Mouse (Mus musculus) limb, embryonic 14.5 days (tissue): ENCODE measurements around the gene Atxn7l3. TPM values are rescaled to one million over a fixed set of nuclear protein-coding genes. Genes with fewer than 3 reads are reported as not detected.

Experiments used
- ATAC-seq: fragments of 200-750 bp; cut with Nextera tagmentation; 2 replicates; pipeline ENCODE4 v1.8.0; 2017; ENCODE audit warnings: low read depth, moderate number of reproducible peaks, moderate TSS enrichment; ENCODE audit not compliant: low FRiP score
- DNase-seq: peaks from one replicate; pipeline ENCODE4 v3.0.0-alpha.2; 2015; ENCODE audit warnings: low spot score
- H3K27ac ChIP-seq: fragments of 300-500 bp; sonication (generic); replicated peaks from 2 replicates; pipeline ENCODE4 v1.5.1; 2014; ENCODE audit warnings: low read depth, mild to moderate bottlenecking, low read length, moderate library complexity, mixed read lengths
- H3K27me3 ChIP-seq: fragments of 300-500 bp; sonication (generic); 2 replicates; pipeline ENCODE4 v1.6.1; 2014; ENCODE audit warnings: low read length, mixed read lengths; ENCODE audit not compliant: control insufficient read depth, insufficient read depth
- H3K36me3 ChIP-seq: fragments of 300-500 bp; sonication (generic); 2 replicates; pipeline ENCODE4 v1.6.1; 2014; ENCODE audit warnings: mild to moderate bottlenecking, low read length, moderate library complexity, mixed read lengths; ENCODE audit not compliant: control insufficient read depth, insufficient read depth
- H3K4me1 ChIP-seq: fragments of 300-500 bp; sonication (generic); 2 replicates; pipeline ENCODE4 v1.6.1; 2014; ENCODE audit warnings: antibody characterized with exemption, low read length, mixed read lengths; ENCODE audit not compliant: control insufficient read depth, insufficient read depth
- H3K4me2 ChIP-seq: fragments of 300-500 bp; sonication (generic); replicated peaks from 2 replicates; pipeline ENCODE4 v1.6.1; 2014; ENCODE audit warnings: low read depth, mild to moderate bottlenecking, low read length, moderate library complexity; ENCODE audit not compliant: severe bottlenecking
- H3K4me3 ChIP-seq: fragments of 300-500 bp; sonication (generic); replicated peaks from 2 replicates; pipeline ENCODE4 v1.5.1; 2014; ENCODE audit warnings: low read length
- H3K9ac ChIP-seq: fragments of 300-500 bp; sonication (generic); 2 replicates; pipeline ENCODE4 v1.6.1; 2014; ENCODE audit warnings: mild to moderate bottlenecking, low read depth, low read length, moderate library complexity; ENCODE audit not compliant: severe bottlenecking
- H3K9me3 ChIP-seq: fragments of 300-500 bp; sonication (generic); 2 replicates; pipeline ENCODE4 v1.6.1; 2016; ENCODE audit warnings: low read length; ENCODE audit not compliant: control insufficient read depth
- POLR2A ChIP-seq: fragments of 200-500 bp; IDR thresholded peaks from 2 replicates; pipeline ENCODE4 v1.8.0; 2012; ENCODE audit warnings: inconsistent platforms, mild to moderate bottlenecking, moderate library complexity, borderline replicate concordance; ENCODE audit not compliant: insufficient read depth, insufficient read length; ENCODE audit errors: extremely low read depth
- WGBS: fragments of 180-500 bp; shearing (Covaris S2); extraction: QIAGEN DNeasy Blood & Tissue Kit; methylation state at CpG from one replicate; pipeline ENCODE4 v1.1.7; 2014; 5-methylcytosine and 5-hydroxymethylcytosine counted together
- polyA plus RNA-seq, 2 experiments: library from polyadenylated mRNA; depleted of rRNA in 1 of 2; stranded (reverse) in 1 of 2; unstranded in 1 of 2; fragments of >200 nt; fragmentation: Nextera tagmentation in 1 of 2; extraction: Ambion mirVana in 1 of 2; gene quantifications; 2 replicates each; pipeline versions ENCODE4 v1.2.1 to v1.2.3; 2012 to 2014

The Atxn7l3 gene
- polyA plus RNA-seq, 2 experiments, result 21.0 to 72.1 TPM

DNA sequence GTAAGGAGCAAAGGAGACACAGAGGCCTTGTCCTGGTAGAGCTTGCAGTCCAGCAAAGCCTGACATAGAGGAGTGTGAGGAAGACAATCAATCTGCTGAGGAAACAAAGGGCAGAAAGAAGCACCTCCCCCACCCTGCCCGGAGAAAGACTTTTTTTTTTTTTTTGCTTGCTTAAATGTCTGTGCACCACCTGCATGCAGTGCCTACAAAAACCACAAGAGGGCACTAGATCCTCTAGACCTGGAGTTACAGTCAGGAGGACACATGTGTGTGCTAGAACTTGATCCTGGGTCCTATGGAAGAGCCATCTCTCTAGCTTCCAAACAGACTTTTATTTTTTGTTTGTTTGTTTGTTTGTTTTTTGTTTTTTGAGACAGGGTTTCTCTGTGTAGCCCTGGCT, 3.4 kb upstream of the Atxn7l3 start:
- no peak overlapping the region for H3K27ac ChIP-seq
- TF ChIP-seq POLR2A, result no peak
- H3K27me3 ChIP-seq, result no peaks in the 10 kb centered on the region
- H3K4me1 ChIP-seq, result peaks cover 10% of the 10 kb centered on the region; the same call in 1 of the 2 replicates
- peak; percentile 48 for DNase-seq
- H3K9ac ChIP-seq, result no peak overlapping the region
- no peaks in the 10 kb centered on the region for H3K9me3 ChIP-seq
- ATAC-seq, result no peak
- no peaks in the 10 kb centered on the region for H3K36me3 ChIP-seq
- no peak overlapping the region for H3K4me3 ChIP-seq
- WGBS, result 45% methylated on average over 1 of the region's 1 CpGs
- no peak overlapping the region for H3K4me2 ChIP-seq

DNA sequence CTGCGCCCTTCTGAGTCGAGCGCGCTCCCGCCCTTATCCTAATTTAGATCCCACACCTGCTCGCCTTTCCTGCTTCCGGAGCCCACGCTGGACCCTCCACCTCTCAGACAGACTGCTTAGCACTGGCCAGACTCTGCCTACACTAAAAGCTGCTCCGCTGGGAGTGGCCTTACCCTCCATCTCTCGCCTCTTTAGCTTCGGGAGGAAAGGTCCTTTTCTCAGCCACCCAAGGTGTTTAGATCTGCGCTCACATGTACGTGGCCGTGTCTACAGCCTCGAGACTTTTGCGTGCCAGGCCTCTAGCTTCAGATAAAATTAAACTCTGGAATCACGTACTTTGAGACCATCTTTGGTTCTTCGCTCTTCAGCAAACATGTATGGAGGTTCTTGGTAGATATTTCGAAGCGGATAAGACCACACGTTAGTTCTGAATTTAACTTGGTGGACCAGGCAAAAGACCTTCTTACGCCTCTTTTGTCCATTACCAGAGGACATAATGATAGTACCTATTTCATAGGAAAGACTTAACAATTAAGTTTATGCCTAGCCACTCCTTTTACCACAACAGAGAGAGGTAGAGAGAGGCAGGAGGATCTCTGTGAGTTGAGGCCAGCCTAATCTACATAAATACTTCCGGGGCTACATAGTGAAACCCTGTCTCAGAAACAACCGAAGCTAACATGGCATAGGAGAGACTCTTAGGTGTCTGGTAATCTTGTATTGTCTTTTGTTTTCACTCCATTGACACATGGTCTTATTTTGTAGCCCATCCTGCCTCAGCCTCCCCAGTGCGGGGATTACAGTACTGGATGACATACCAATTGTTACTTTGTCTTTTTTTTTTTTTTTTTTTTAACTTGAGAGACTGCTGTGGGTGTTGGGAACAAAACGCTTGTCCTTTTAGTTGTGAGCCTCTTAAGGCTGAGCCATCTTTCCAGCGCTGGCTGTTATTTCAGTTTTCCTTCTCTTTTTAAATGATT, 1.4 kb upstream of the Atxn7l3 start:
- Histone ChIP-seq H3K9me3 (no peaks in the 10 kb centered on the region), H3K36me3 (peaks cover 13% of the 10 kb centered on the region; the same call in 1 of the 2 replicates), H3K27me3 (no peaks in the 10 kb centered on the region), H3K27ac (peak overlapping the region; percentile 99), H3K9ac (peak overlapping the region; percentile 91), H3K4me1 (peaks cover 13% of the 10 kb centered on the region; the same call in 1 of the 2 replicates), H3K4me2 (peak overlapping the region; percentile 89), H3K4me3 (peak overlapping the region; percentile 89)
- no peak for DNase-seq
- peak; percentile 7 for ATAC-seq
- WGBS, result 25% methylated on average over 27 of the region's 27 CpGs
- no peak for TF ChIP-seq POLR2A

DNA sequence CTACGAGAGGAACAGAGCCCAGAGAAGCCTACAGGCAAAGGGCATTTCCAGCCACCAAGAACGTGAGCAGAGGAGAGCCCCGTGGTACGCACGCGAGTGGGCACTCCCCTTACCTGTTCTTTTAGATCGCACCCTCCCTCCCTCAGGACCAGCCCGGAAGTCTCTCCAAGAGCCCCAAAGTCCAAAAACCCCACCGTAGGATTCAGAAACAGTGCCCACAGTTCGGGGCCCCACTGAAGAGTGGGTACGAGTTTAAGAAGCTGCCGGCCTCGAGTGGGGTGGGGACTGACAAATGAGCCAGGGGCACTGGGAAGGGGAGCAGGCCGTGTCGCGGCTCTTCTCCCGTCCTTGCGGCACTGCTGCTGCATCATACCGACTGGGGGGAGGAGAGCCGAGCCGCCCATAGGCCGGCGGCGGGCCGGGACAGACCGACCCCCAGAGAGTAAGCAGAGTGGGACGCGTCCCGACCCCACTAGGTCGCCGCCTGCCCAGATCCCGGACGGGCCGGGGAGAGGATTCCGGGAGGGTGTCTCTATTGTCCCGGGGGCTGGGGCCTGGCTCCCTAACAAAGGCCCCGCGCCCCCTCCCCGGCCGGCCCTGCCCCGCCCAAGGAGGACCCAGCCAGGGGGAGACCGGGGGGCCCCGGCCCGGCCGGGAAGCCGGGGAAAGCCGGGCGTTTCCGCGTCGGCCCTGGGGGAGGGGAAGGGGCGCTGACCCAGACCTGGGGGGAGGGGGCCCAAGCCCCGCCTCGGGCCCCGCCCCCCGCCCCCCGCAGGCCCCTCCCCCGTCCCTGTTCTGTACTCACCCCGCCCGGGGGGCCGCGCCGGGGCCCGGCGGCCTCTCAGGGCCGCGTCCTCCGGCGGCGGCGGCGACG, 596 bp downstream of the Atxn7l3 start:
- peak; percentile 41 for ATAC-seq
- peak overlapping the region; percentile 99 for H3K27ac ChIP-seq
- peak overlapping the region; percentile 91 for H3K9ac ChIP-seq

DNA sequence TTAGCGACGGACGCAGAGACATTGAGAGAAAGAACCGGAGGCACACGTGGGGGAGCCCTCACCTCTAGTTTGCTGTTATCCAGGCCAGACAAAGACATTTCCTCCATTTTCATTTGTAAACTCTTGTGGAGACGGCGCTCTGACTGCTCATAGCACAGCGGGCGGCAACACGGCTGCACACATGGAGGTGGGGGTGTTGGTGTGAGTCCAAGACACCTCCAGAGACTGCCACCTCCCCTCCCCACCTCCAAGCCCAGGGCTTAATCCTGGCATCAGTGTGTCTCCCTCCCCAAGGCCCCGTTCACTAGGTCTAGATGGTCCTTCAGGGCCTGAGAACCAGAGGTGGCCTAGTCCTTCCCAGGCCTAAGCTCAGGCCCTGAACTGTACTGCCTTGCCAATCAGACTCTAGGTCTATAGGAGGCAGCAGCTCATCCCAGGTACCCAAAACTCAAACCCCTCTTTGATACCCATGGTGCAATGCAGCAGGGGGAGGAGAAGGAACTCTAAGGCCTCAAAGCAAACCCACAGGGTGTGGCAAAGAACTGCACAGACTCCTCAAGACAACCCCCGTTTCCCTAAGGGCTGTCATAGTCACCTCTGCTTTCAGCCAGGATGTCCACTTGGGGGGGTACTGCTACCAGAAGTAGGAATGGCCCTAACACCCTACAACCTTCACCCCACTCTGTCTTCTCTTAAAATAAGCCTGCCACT, 1.4 kb downstream of the Atxn7l3 start:
- no peaks in the 10 kb centered on the region for H3K27me3 ChIP-seq
- ATAC-seq (no peak), DNase-seq (peak; percentile 48)
- TF ChIP-seq POLR2A, result no peak
- peak overlapping the region; percentile 91 for H3K9ac ChIP-seq
- H3K4me1 ChIP-seq, result peaks cover 13% of the 10 kb centered on the region; the same call in 1 of the 2 replicates
- H3K9me3 ChIP-seq, result no peaks in the 10 kb centered on the region
- peak overlapping the region; percentile 99 for H3K27ac ChIP-seq
- peak overlapping the region; percentile 77 for H3K4me2 ChIP-seq
- peak overlapping the region; percentile 89 for H3K4me3 ChIP-seq
- H3K36me3 ChIP-seq, result peaks cover 42% of the 10 kb centered on the region
- WGBS, result 72% methylated on average over 12 of the region's 12 CpGs

More for the DNA sequence above, 596 bp downstream of the Atxn7l3 start:
- TF ChIP-seq POLR2A, result 0 out of 2 replicates have a peak, but pooled peaks have one; percentile 44
- Histone ChIP-seq H3K36me3 (peaks cover 34% of the 10 kb centered on the region), H3K9me3 (no peaks in the 10 kb centered on the region), H3K4me2 (peak overlapping the region; percentile 77), H3K4me3 (peak overlapping the region; percentile 89), H3K27me3 (no peaks in the 10 kb centered on the region), H3K4me1 (peaks cover 13% of the 10 kb centered on the region; the same call in 1 of the 2 replicates)
- peak; percentile 69 for DNase-seq
- WGBS, result under 1% methylated on average over 35 of the region's 73 CpGs
